Mouse (Mus musculus) A20 (cell line): ENCODE measurements at regions not wholly inside any gene's neighbourhood (a gene's known extent, or its start where the extent isn't known, plus 50 kb on each side); places are given as distances from the start of the nearest gene placed in this dataset.

Experiments used
- DNase-seq: peaks from one replicate; pipeline ENCODE4 v3.0.0-alpha.2; 2011; ENCODE audit warnings: low read depth, low spot score

DNA sequence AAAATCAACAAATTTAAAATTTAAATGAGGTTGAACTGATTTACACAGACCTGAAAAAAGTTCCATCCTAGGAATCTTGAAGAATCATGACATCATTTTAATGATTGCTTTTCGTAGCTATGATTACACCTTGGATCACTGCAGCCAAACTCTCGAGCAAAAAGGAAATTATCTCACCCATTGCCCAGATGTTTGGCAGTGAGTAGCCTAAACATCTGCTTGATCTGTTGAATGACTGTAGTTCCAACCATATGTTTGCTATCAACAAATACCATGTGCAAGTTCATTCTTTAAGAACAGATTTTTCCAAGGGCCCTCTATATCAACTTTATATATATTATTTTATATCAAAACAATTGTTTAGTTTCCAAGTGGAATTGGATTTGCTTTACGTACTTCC, 296.6 kb downstream of the Dmac1 start:
- DNase-seq: no peak

DNA sequence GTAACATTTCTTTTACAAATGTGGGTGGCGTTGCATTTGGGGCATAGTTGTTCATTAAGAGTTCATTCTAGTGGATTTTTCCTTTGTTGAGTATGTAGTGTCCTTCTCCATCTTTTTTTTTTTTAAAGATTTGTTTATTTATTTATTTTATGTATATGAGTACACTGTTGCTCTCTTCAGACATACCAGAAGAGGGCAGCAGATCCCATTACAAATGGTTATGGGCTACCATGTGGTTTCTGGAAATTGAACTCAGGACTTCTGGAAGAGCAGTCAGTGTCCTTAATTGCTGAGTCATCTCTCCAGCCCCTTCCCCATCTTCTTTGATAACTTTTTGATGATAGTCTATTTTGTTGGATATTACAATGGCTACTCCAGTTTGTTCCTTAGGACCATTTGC, 306.0 kb downstream of the Dmac1 start:
- peak; percentile 31 for DNase-seq
